Mouse (Mus musculus) CH12.LX (cell line): ENCODE results near the gene Adra2c. TPM values are rescaled to one million over a fixed set of nuclear protein-coding genes. Genes with fewer than 3 reads are reported as not detected.

ENCODE experiments used
- DNase-seq: peaks from one replicate; pipeline ENCODE4 v3.0.0-alpha.2; 2013; ENCODE audit errors: extremely low read depth
- H3K27ac ChIP-seq: 2 replicates; pipeline ENCODE4 v1.5.1; 2012; ENCODE audit warnings: low read depth, mild to moderate bottlenecking, control low read depth, moderate library complexity; ENCODE audit not compliant: insufficient read depth
- H3K27me3 ChIP-seq: replicated peaks from 2 replicates; pipeline ENCODE3; 2012; ENCODE audit warnings: inconsistent platforms
- H3K36me3 ChIP-seq, 2 experiments: replicated peaks in 1 of 2; 2 replicates each; pipeline versions ENCODE3 to v1.6.1; 2012; ENCODE audit warnings: inconsistent platforms in 1 of 2, low read length in 1 of 2, mild to moderate bottlenecking in 1 of 2, mixed read lengths in 1 of 2, moderate library complexity in 1 of 2; ENCODE audit not compliant: control insufficient read depth in 1 of 2, insufficient read depth in 1 of 2
- H3K4me1 ChIP-seq, 2 experiments: 2 replicates each; pipeline ENCODE4 v1.6.1; 2012; ENCODE audit warnings: inconsistent platforms in 1 of 2, moderate library complexity in 1 of 2; ENCODE audit not compliant: insufficient read depth in 2 of 2, control insufficient read depth in 1 of 2
- H3K4me2 ChIP-seq: 2 replicates; pipeline ENCODE4 v1.6.1; 2012; ENCODE audit warnings: low read depth, mild to moderate bottlenecking, control low read depth; ENCODE audit not compliant: poor library complexity, insufficient read depth, severe bottlenecking
- H3K4me3 ChIP-seq, 3 experiments: fragments of 150-350 bp in 1 of 3; sonication (generic) in 1 of 3; replicated peaks in 1 of 3; 2 replicates each; pipeline versions ENCODE3 to v1.5.1; 2011 to 2012; ENCODE audit warnings: low read depth in 2 of 3, low read length in 2 of 3, mild to moderate bottlenecking in 2 of 3, moderate library complexity in 2 of 3, control low read depth in 1 of 3, improper control_type of control experiment in 1 of 3, inconsistent platforms in 1 of 3, mixed read lengths in 1 of 3; ENCODE audit not compliant: poor library complexity in 1 of 3
- H3K79me2 ChIP-seq: replicated peaks from 2 replicates; pipeline ENCODE4 v1.6.1; 2012; ENCODE audit warnings: mild to moderate bottlenecking, moderate library complexity; ENCODE audit not compliant: control insufficient read depth, poor library complexity, insufficient read depth, severe bottlenecking; ENCODE audit errors: extremely low read depth
- H3K9ac ChIP-seq: 2 replicates; pipeline ENCODE4 v1.6.1; 2012; ENCODE audit warnings: low read depth, mild to moderate bottlenecking, control low read depth, moderate library complexity; ENCODE audit not compliant: insufficient read depth
- H3K9me3 ChIP-seq: replicated peaks from 2 replicates; pipeline ENCODE3; 2012; ENCODE audit warnings: low read length, inconsistent platforms, mixed read lengths
- BHLHE40 ChIP-seq: IDR thresholded peaks from 2 replicates; pipeline ENCODE4 v1.6.1; 2011; ENCODE audit warnings: mild to moderate bottlenecking, low read depth, low read length, improper control_type of control experiment
- CHD1 ChIP-seq: IDR thresholded peaks from 2 replicates; pipeline ENCODE4 v1.6.1; 2012; ENCODE audit warnings: low read depth, low read length, improper control_type of control experiment, inconsistent platforms
- E2F4 ChIP-seq: IDR thresholded peaks from 2 replicates; pipeline ENCODE4 v1.6.1; 2011; ENCODE audit warnings: low read depth, low read length, improper control_type of control experiment; ENCODE audit not compliant: insufficient replicate concordance
- ELF1 ChIP-seq: IDR thresholded peaks from 2 replicates; pipeline ENCODE4 v1.6.1; 2014; ENCODE audit warnings: low read depth, mild to moderate bottlenecking, inconsistent platforms, low read length, improper control_type of control experiment
- GABPA ChIP-seq: IDR thresholded peaks from 2 replicates; pipeline ENCODE4 v1.6.1; 2012; ENCODE audit warnings: low read depth, low read length, improper control_type of control experiment, inconsistent platforms; ENCODE audit not compliant: insufficient replicate concordance
- JUND ChIP-seq: conservative IDR thresholded peaks from 2 replicates; pipeline ENCODE4 v1.6.1; 2011; ENCODE audit warnings: low read depth, low read length, improper control_type of control experiment
- MAX ChIP-seq: IDR thresholded peaks from 2 replicates; pipeline ENCODE4 v1.6.1; 2011; ENCODE audit warnings: low read length, improper control_type of control experiment
- MEF2A ChIP-seq: IDR thresholded peaks from 2 replicates; pipeline ENCODE4 v1.6.1; 2014; ENCODE audit warnings: low read depth, mild to moderate bottlenecking, inconsistent platforms, low read length, improper control_type of control experiment, borderline replicate concordance
- NELFE ChIP-seq: IDR thresholded peaks from 2 replicates; pipeline ENCODE4 v1.6.1; 2011; ENCODE audit warnings: low read depth, low read length, improper control_type of control experiment
- NRF1 ChIP-seq: IDR thresholded peaks from 2 replicates; pipeline ENCODE4 v1.6.1; 2014; ENCODE audit warnings: low read depth, mild to moderate bottlenecking, inconsistent platforms, low read length, improper control_type of control experiment, moderate library complexity
- PAX5 ChIP-seq: IDR thresholded peaks from 2 replicates; pipeline ENCODE4 v1.6.1; 2012; ENCODE audit warnings: low read length, inconsistent platforms, mixed read lengths
- POLR2AphosphoS2 ChIP-seq: IDR thresholded peaks from 2 replicates; pipeline ENCODE4 v1.6.1; 2011; ENCODE audit warnings: low read depth, low read length, improper control_type of control experiment
- RCOR1 ChIP-seq: conservative IDR thresholded peaks from 2 replicates; pipeline ENCODE4 v1.6.1; 2012; ENCODE audit warnings: low read depth, mild to moderate bottlenecking, inconsistent platforms, low read length, improper control_type of control experiment
- SMC3 ChIP-seq: IDR thresholded peaks from 2 replicates; pipeline ENCODE4 v1.6.1; 2011; ENCODE audit warnings: low read depth, low read length, improper control_type of control experiment
- TBP ChIP-seq: conservative IDR thresholded peaks from 2 replicates; pipeline ENCODE4 v1.6.1; 2011; ENCODE audit warnings: low read depth, low read length, improper control_type of control experiment
- TCF12 ChIP-seq: IDR thresholded peaks from 2 replicates; pipeline ENCODE4 v1.6.1; 2014; ENCODE audit warnings: low read depth, mild to moderate bottlenecking, inconsistent platforms, low read length, improper control_type of control experiment
- ZNF384 ChIP-seq: IDR thresholded peaks from 2 replicates; pipeline ENCODE4 v1.6.1; 2012; ENCODE audit warnings: low read depth, low read length, improper control_type of control experiment, inconsistent platforms
- dilution Hi-C: fragments of 300-500 bp; cut with MboI; formaldehyde crosslinking; loops from 2 replicates; pipeline ENCODE4 v1.14.3; 2020; ENCODE audit warnings: low sequenced_read_pairs; ENCODE audit not compliant: extremely low pct_unique_long_range_greater_than_20kb, extremely low pct_ligation_motif_present
- in situ Hi-C: fragments of 300-500 bp; cut with MboI; formaldehyde crosslinking; loops from 3 replicates; pipeline ENCODE4 v1.14.3; 2019; ENCODE audit warnings: low sequenced_read_pairs, low pct_ligation_motif_present, low pct_unique_long_range_greater_than_20kb, mixed read lengths
- polyA plus RNA-seq: library from polyadenylated mRNA; unstranded; fragments of >175 nt; gene quantifications from 2 replicates; pipeline ENCODE4 v1.2.1, GENCODE M21; 2012; ENCODE audit warnings: low read depth; ENCODE audit not compliant: insufficient read length
- total RNA-seq, 2 experiments: library from RNA; depleted of rRNA; stranded (reverse); fragments of 300-350 nt in 1 of 2; fragments of >200 nt in 1 of 2; gene quantifications; 2 replicates each; pipeline ENCODE4 v1.2.3; 2012 to 2014

Gene Adra2c
- total and polyA plus RNA-seq, 3 experiments, result not detected

GRCm38 (mm10) chr5:35311738-35312250 lies 33.7 kb downstream of the Adra2c start:
- no peaks in the 10 kb centered on the region for H3K79me2 ChIP-seq
- H3K9me3 ChIP-seq, result no peaks in the 10 kb centered on the region
- H3K27me3 ChIP-seq, result peaks cover 89% of the 10 kb centered on the region
- peaks cover 7% of the 10 kb centered on the region in 2 experiments for H3K4me1 ChIP-seq
- DNase-seq, result no peak
- TF ChIP-seq JUND (no peak), PAX5 (no peak), ELF1 (no peak), CHD1 (no peak), NELFE (no peak), GABPA (no peak), POLR2AphosphoS2 (no peak), TCF12 (no peak), TBP (no peak), RCOR1 (no peak), MEF2A (no peak), SMC3 (no peak), BHLHE40 (no peak), E2F4 (no peak), MAX (no peak), NRF1 (no peak)
- no peak overlapping the region for H3K27ac ChIP-seq
- H3K9ac ChIP-seq, result no peak overlapping the region
- H3K4me2 ChIP-seq, result no peak overlapping the region
- dilution Hi-C loops, result no loop called here
- no peaks in the 10 kb centered on the region for H3K36me3 ChIP-seq
- in situ Hi-C loops, result no loop called here
- no peak overlapping the region for H3K4me3 ChIP-seq

GRCm38 (mm10) chr5:35313231-35313821 lies 35.2 kb downstream of the Adra2c start:
- no peak overlapping the region for H3K27ac ChIP-seq
- H3K27me3 ChIP-seq, result peaks cover 92% of the 10 kb centered on the region
- in situ Hi-C loops (no loop called here), dilution Hi-C loops (no loop called here)
- H3K9me3 ChIP-seq, result no peaks in the 10 kb centered on the region
- H3K4me3 ChIP-seq, result no peak overlapping the region
- H3K4me2 ChIP-seq, result peak overlapping the region; percentile 95
- no peaks in the 10 kb centered on the region for H3K36me3 ChIP-seq
- H3K79me2 ChIP-seq, result no peaks in the 10 kb centered on the region
- no peak for DNase-seq
- no peak overlapping the region for H3K9ac ChIP-seq
- no peak for TF ChIP-seq MEF2A
- TF ChIP-seq ZNF384, result peak; percentile 82
- 0 out of 2 replicates have a peak, but pooled peaks have one; percentile 11 for TF ChIP-seq BHLHE40
- no peak for TF ChIP-seq SMC3
- H3K4me1 ChIP-seq, result peaks cover 7% of the 10 kb centered on the region in 2 experiments
